In genomic region chr2:168601491-168602386, GRCm38 (mm10) we compare ENCODE assay signal across 8 mouse cellular contexts. TPM values are rescaled to one million over a fixed set of nuclear protein-coding genes. Genes with fewer than 3 reads are reported as not detected.
DNase-seq lines count a peak whose midpoint lies in the region; ATAC-seq and TF ChIP-seq lines count a peak whose summit lies in the region.

TSS of gene Nfatc2 (minus strand) at chr2:168601657.

- no peak within 1 kb of the TSS for H3K27ac ChIP-seq in brown adipose tissue, adult 24 weeks (replicated peaks; ENCODE audit: low read depth, low read length)
- H3K27ac ChIP-seq in forebrain, embryonic 14.5 days (ENCODE audit: low read depth, low read length): peak within 1 kb of the TSS; percentile 14; the same call in 1 of the 2 replicates
- H3K27ac ChIP-seq in heart, postnatal 0 days (ENCODE audit: low read depth): peak within 1 kb of the TSS; percentile 43; the same call in 1 of the 2 replicates
- no peak within 1 kb of the TSS for H3K27ac ChIP-seq in liver, embryonic 13.5 days
- H3K27ac ChIP-seq in neural tube, embryonic 14.5 days (ENCODE audit: low read depth, low read length): peak within 1 kb of the TSS; percentile 70

- peak; percentile 87 for DNase-seq in forebrain, embryonic 14.5 days (ENCODE audit: low spot score)
- DNase-seq in heart, postnatal 0 days (ENCODE audit: low spot score): peak; percentile 89
- peak; percentile 83 to 85 for DNase-seq in kidney, postnatal 25 days
- no peak for DNase-seq in liver, embryonic 13.5 days
- DNase-seq in yolk sac, embryonic 10.5 days (ENCODE audit: low spot score): peak; percentile 50

- WGBS in forebrain, embryonic 14.5 days: 1% methylated on average over 50 of the region's 56 CpGs
- 2% methylated on average over 41 of the region's 56 CpGs for WGBS in heart, postnatal 0 days
- WGBS in liver, embryonic 13.5 days (ENCODE audit: insufficient replicate concordance): 3% methylated on average over 56 of the region's 56 CpGs
- under 1% methylated on average over 46 of the region's 56 CpGs for WGBS in neural tube, embryonic 14.5 days

- no peaks in the 10 kb centered on the region for H3K9me3 ChIP-seq in forebrain, embryonic 14.5 days (replicated peaks; ENCODE audit: control insufficient read depth, low read length)
- H3K9me3 ChIP-seq in heart, postnatal 0 days (replicated peaks; ENCODE audit: control insufficient read depth, low read length): no peaks in the 10 kb centered on the region
- no peaks in the 10 kb centered on the region for H3K9me3 ChIP-seq in liver, embryonic 13.5 days (replicated peaks)
- no peaks in the 10 kb centered on the region for H3K9me3 ChIP-seq in neural tube, embryonic 14.5 days (ENCODE audit: control insufficient read depth, low read length)

- H3K4me3 ChIP-seq in brown adipose tissue, adult 24 weeks (ENCODE audit: insufficient read depth, low read depth, low read length): peak within 1 kb of the TSS; percentile 46
- peak within 1 kb of the TSS; percentile 44 for H3K4me3 ChIP-seq in forebrain, embryonic 14.5 days (ENCODE audit: low read depth, low read length)
- H3K4me3 ChIP-seq in heart, postnatal 0 days (ENCODE audit: low read depth, low read length): peak within 1 kb of the TSS; percentile 53
- H3K4me3 ChIP-seq in liver, embryonic 13.5 days (replicated peaks): peak within 1 kb of the TSS; percentile 27
- H3K4me3 ChIP-seq in neural tube, embryonic 14.5 days (ENCODE audit: low read depth, low read length): peak within 1 kb of the TSS; percentile 49

- peaks cover 25% of the 10 kb centered on the region for H3K27me3 ChIP-seq in forebrain, embryonic 14.5 days (replicated peaks; ENCODE audit: control insufficient read depth, insufficient read depth, low read length)
- peaks cover 9% of the 10 kb centered on the region; the same call in 1 of the 2 replicates for H3K27me3 ChIP-seq in heart, postnatal 0 days (ENCODE audit: control insufficient read depth, insufficient read depth, low read length)
- H3K27me3 ChIP-seq in liver, embryonic 13.5 days: peaks cover 63% of the 10 kb centered on the region
- H3K27me3 ChIP-seq in neural tube, embryonic 14.5 days (ENCODE audit: control insufficient read depth, insufficient read depth, low read length): peaks cover 15% of the 10 kb centered on the region

- H3K4me2 ChIP-seq in forebrain, embryonic 14.5 days (ENCODE audit: low read length): peak within 1 kb of the TSS; percentile 87
- peak within 1 kb of the TSS; percentile 86 for H3K4me2 ChIP-seq in heart, postnatal 0 days (ENCODE audit: low read depth, low read length)
- peak within 1 kb of the TSS; percentile 42 for H3K4me2 ChIP-seq in liver, embryonic 13.5 days
- peak within 1 kb of the TSS; percentile 81 for H3K4me2 ChIP-seq in neural tube, embryonic 14.5 days (ENCODE audit: low read depth, low read length)

- H3K4me1 ChIP-seq in brown adipose tissue, adult 24 weeks (ENCODE audit: control insufficient read depth, insufficient read depth, insufficient read length, low read length): no peaks in the 10 kb centered on the region; the same call in none of the 2 replicates
- peaks cover 7% of the 10 kb centered on the region; the same call in 1 of the 2 replicates for H3K4me1 ChIP-seq in forebrain, embryonic 14.5 days (ENCODE audit: control insufficient read depth, insufficient read depth, low read length)
- peaks cover 37% of the 10 kb centered on the region for H3K4me1 ChIP-seq in heart, postnatal 0 days (ENCODE audit: control insufficient read depth, insufficient read depth)
- H3K4me1 ChIP-seq in liver, embryonic 13.5 days (replicated peaks): peaks cover 16% of the 10 kb centered on the region
- H3K4me1 ChIP-seq in neural tube, embryonic 14.5 days (ENCODE audit: control insufficient read depth, insufficient read depth, low read length): peaks cover 21% of the 10 kb centered on the region

- H3K9ac ChIP-seq in forebrain, embryonic 14.5 days (ENCODE audit: low read length): peak within 1 kb of the TSS; percentile 64
- peak within 1 kb of the TSS; percentile 49 for H3K9ac ChIP-seq in heart, postnatal 0 days (replicated peaks; ENCODE audit: low read depth, low read length)
- no peak within 1 kb of the TSS for H3K9ac ChIP-seq in liver, embryonic 13.5 days
- peak within 1 kb of the TSS; percentile 66 for H3K9ac ChIP-seq in neural tube, embryonic 14.5 days (replicated peaks; ENCODE audit: low read depth, low read length)

- TF ChIP-seq CTCF in heart, postnatal 0 days (IDR thresholded peaks at IDR 0.05; ENCODE audit: low read depth): no peak

- no peaks in the 10 kb centered on the region for H3K36me3 ChIP-seq in forebrain, embryonic 14.5 days (ENCODE audit: control insufficient read depth, insufficient read depth, low read length)
- H3K36me3 ChIP-seq in heart, postnatal 0 days (replicated peaks; ENCODE audit: control insufficient read depth, insufficient read depth, low read length): no peaks in the 10 kb centered on the region
- H3K36me3 ChIP-seq in liver, embryonic 13.5 days: no peaks in the 10 kb centered on the region
- H3K36me3 ChIP-seq in neural tube, embryonic 14.5 days (ENCODE audit: control insufficient read depth, insufficient read depth, low read length): no peaks in the 10 kb centered on the region

- TF ChIP-seq EP300 in heart, postnatal 0 days (IDR thresholded peaks at IDR 0.05; ENCODE audit: low read depth): peak; percentile 43; the same call in 1 of the 2 replicates

- peak; percentile 17 for ATAC-seq in CD4-positive, CD25-positive, alpha-beta regulatory T cell, adult 4 months
- peak; percentile 88 for ATAC-seq in forebrain, embryonic 14.5 days
- ATAC-seq in heart, postnatal 0 days (ENCODE audit: insufficient read depth, low read depth): peak; percentile 59
- ATAC-seq in liver, embryonic 13.5 days (ENCODE audit: low read depth): no peak
- peak; percentile 83 for ATAC-seq in neural tube, embryonic 14.5 days (ENCODE audit: low read depth)

RNA-seq across cellular contexts. Expression of gene Nfatc2, which starts in this region (rescaled TPM):
- polyA plus RNA-seq in CD4-positive, CD25-positive, alpha-beta regulatory T cell, adult 4 months (2017; shearing (Covaris generic)): 10 to 100 TPM; 20.9 to 22.6 TPM
- 0.91 and 1.3 TPM in 2 replicates for polyA plus RNA-seq in brown adipose tissue, adult 24 weeks (2012; ENCODE audit: insufficient read depth, insufficient read length, missing spikeins)
- polyA plus RNA-seq in forebrain, embryonic 14.5 days (2014; fragmentation: Nextera tagmentation; extraction: Ambion mirVana): 1.2 and 1.4 TPM in 2 replicates
- 7.4 and 10.1 TPM in 2 replicates for total RNA-seq in heart, postnatal 0 days (2014; rRNA removed; ENCODE audit: low replicate concordance)
- polyA plus RNA-seq in heart, postnatal 0 days (2015; fragmentation: Nextera tagmentation; extraction: Ambion mirVana): 7.3 and 8.2 TPM in 2 replicates
- 0.08 and 0.21 TPM in 2 replicates for polyA plus RNA-seq in liver, embryonic 13.5 days (2015; fragmentation: Nextera tagmentation; extraction: Ambion mirVana)
- 2.6 and 4.0 TPM in 2 replicates for polyA plus RNA-seq in neural tube, embryonic 14.5 days (2014; fragmentation: Nextera tagmentation; extraction: Ambion mirVana)

Comparison
In these comparisons a context has a peak if more than half of its experiments do, and no peak if none do; other contexts are left out.
1. H3K27ac ChIP-seq: peak in forebrain, embryonic 14.5 days (single experiment), heart, postnatal 0 days (single experiment) and neural tube, embryonic 14.5 days (single experiment); none in brown adipose tissue, adult 24 weeks (single experiment) and liver, embryonic 13.5 days (single experiment).
2. Peak in every context shown above with its lines, with median percentiles within 50 percentile points of each other: H3K4me3 ChIP-seq and H3K4me2 ChIP-seq.